Mouse (Mus musculus) liver, adult 2 months (tissue): ENCODE results near the gene Gfm1.

ENCODE experiments used
- CTCF ChIP-seq: fragments of 200-500 bp; IDR thresholded peaks from 2 replicates; pipeline ENCODE4 v1.5.1; 2011; ENCODE audit warnings: low read depth, low read length, control low read depth
- POLR2A ChIP-seq: fragments of 200-500 bp; IDR thresholded peaks from 2 replicates; pipeline ENCODE4 v1.6.1; 2011; ENCODE audit warnings: low read length, control low read depth; ENCODE audit not compliant: insufficient read depth; ENCODE audit errors: extremely low read depth

DNA sequence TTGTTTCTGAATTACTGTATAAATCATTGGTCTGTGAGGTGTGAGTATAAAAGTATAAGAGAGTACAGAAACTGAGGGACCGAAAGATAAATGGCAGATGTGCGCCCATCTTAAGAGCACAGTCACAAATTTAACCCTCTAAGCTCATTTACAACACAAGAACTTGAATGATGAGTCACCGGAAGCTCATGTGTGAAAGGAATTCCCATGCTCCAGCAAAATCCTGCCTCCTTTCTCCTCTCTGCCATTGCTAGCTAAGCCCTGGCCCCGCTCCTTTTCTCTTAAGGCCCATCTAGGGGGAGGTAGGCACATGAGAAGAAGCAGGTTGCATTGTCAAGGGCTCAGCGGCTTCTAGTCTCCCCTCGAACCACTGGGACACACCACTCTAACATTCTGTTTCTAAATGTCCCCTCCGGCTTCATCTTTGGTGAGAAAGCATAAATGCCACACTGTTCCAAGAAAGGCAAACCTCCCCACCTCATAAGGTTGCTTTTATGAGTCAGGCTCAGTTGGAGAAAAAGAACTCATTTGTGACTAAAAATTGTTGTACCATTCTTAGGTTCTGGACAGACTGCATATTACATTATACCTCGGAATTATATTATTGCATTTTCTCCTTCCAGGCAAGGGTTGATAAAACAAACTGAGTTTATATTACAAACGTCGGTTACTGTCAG is 78.5 kb downstream of the Gfm1 start:
- TF ChIP-seq CTCF: no peak
- TF ChIP-seq POLR2A: no peak
